Mouse (Mus musculus) CD4-positive, CD25-positive, alpha-beta regulatory T cell, adult 9 weeks (primary cell): ENCODE measurements around the gene Tmem117. TPM values are rescaled to one million over a fixed set of nuclear protein-coding genes. Genes with fewer than 3 reads are reported as not detected.

ENCODE experiments used
- polyA plus RNA-seq: library from polyadenylated mRNA; unstranded; fragments of 100-300 nt; shearing (Covaris generic); gene quantifications from one replicate; pipeline ENCODE4 v1.2.1, GENCODE M21; 2017

Gene Tmem117
- not detected for polyA plus RNA-seq

GRCm38 (mm10) chr15:94628830-94629601, at the start of gene Tmem117:
Gene Tmem117, plus strand, starts transcription at chr15:94629232.

GRCm38 (mm10) chr15:94589219-94590075, 39.6 kb upstream of the Tmem117 start, which contains the start of gene Twf1:
Gene Twf1, minus strand, starts transcription at chr15:94589889.

Other genes starting within 250 kb of the Tmem117 start
- 0.11 TPM for gene Adamts20, start 163.8 kb upstream of the Tmem117 start, polyA plus RNA-seq
- gene Pus7l, start 85.7 kb upstream of the Tmem117 start, polyA plus RNA-seq: 14.7 TPM
- 42.7 TPM for gene Irak4, start 85.6 kb upstream of the Tmem117 start, polyA plus RNA-seq
- gene Twf1, start 39.3 kb upstream of the Tmem117 start, polyA plus RNA-seq: 22.1 TPM